Mouse (Mus musculus) forebrain, embryonic 10.5 days (tissue): ENCODE data around the gene Prr14. TPM values are rescaled to one million over a fixed set of nuclear protein-coding genes. Genes with fewer than 3 reads are reported as not detected.

Source experiments
- microRNA-seq: library from miRNA; unstranded; fragments of <30 nt; microRNA quantifications from one replicate; pipeline ENCODE4, GENCODE M21; 2017
- polyA plus RNA-seq: library from polyadenylated mRNA; unstranded; fragments of >200 nt; fragmentation: Nextera tagmentation; extraction: Ambion mirVana; gene quantifications from 2 replicates; pipeline ENCODE4 v1.2.1, GENCODE M21; 2016

Gene Prr14
- polyA plus RNA-seq, 1 experiment from 2014 or later = 47.3 TPM

Small RNA genes within 50 kb of the gene (microRNA-seq; reads per million reads assigned to microRNA genes)
- gene Gm47278 = not detected
- 0.90 reads per million for gene Mir7060

Other genes starting within 250 kb of the Prr14 start
- gene Zfp553, start 226.6 kb upstream of the Prr14 start, polyA plus RNA-seq = 74.7 and 78.3 TPM in 2 replicates
- 30.3 and 32.3 TPM in 2 replicates for gene Sept1, start 226.5 kb upstream of the Prr14 start, polyA plus RNA-seq
- 55.8 and 57.7 TPM in 2 replicates for gene Zfp771, start 215.3 kb upstream of the Prr14 start, polyA plus RNA-seq
- 379 and 383 TPM in 2 replicates for gene Dctpp1, start 198.9 kb upstream of the Prr14 start, polyA plus RNA-seq
- 84.0 and 88.2 TPM in 2 replicates for gene Sephs2, start 185.6 kb upstream of the Prr14 start, polyA plus RNA-seq
- gene Itgal, start 163.4 kb upstream of the Prr14 start, polyA plus RNA-seq = 0.22 and 0.36 TPM in 2 replicates
- 17.6 and 18.9 TPM in 2 replicates for gene Zfp768, start 114.0 kb upstream of the Prr14 start, polyA plus RNA-seq
- 7.6 TPM in 2 replicates for gene Zfp747, start 83.6 kb upstream of the Prr14 start, polyA plus RNA-seq
- 4.8 and 5.3 TPM in 2 replicates for gene 9130019O22Rik, start 72.4 kb upstream of the Prr14 start, polyA plus RNA-seq
- gene E430018J23Rik, start 66.0 kb upstream of the Prr14 start, polyA plus RNA-seq = 4.2 and 4.8 TPM in 2 replicates
- gene Zfp764, start 52.8 kb upstream of the Prr14 start, polyA plus RNA-seq = 5.8 and 6.1 TPM in 2 replicates
- gene Zfp688, start 37.5 kb upstream of the Prr14 start, polyA plus RNA-seq = 33.9 and 35.0 TPM in 2 replicates
- 14.4 and 15.4 TPM in 2 replicates for gene Zfp689, start 10.5 kb upstream of the Prr14 start, polyA plus RNA-seq
- gene Fbrs, start 19.6 kb downstream of the Prr14 start, polyA plus RNA-seq = 7.3 and 7.7 TPM in 2 replicates
- 52.8 and 63.6 TPM in 2 replicates for gene Srcap, start 52.4 kb downstream of the Prr14 start, polyA plus RNA-seq
- gene Gm42715, start 60.0 kb downstream of the Prr14 start, polyA plus RNA-seq = 15.9 and 18.4 TPM in 2 replicates
- gene Tmem265, start 101.8 kb downstream of the Prr14 start, polyA plus RNA-seq = 6.2 TPM in 2 replicates
- 42.4 and 45.0 TPM in 2 replicates for gene Phkg2, start 113.7 kb downstream of the Prr14 start, polyA plus RNA-seq
- gene Ccdc189, start 129.0 kb downstream of the Prr14 start, polyA plus RNA-seq = 12.2 and 12.8 TPM in 2 replicates
- 60.5 and 62.8 TPM in 2 replicates for gene Rnf40, start 129.2 kb downstream of the Prr14 start, polyA plus RNA-seq
- gene Zfp629, start 156.2 kb downstream of the Prr14 start, polyA plus RNA-seq = 30.6 and 33.0 TPM in 2 replicates
- 44.5 and 50.4 TPM in 2 replicates for gene Bcl7c, start 249.3 kb downstream of the Prr14 start, polyA plus RNA-seq